Mouse (Mus musculus) hematopoietic multipotent progenitor cell, adult 10-12 weeks (in vitro differentiated cells): ENCODE measurements around the gene Kdm5a. TPM values are rescaled to one million over a fixed set of nuclear protein-coding genes. Genes with fewer than 3 reads are reported as not detected.

Experiments used
- polyA plus RNA-seq: library from polyadenylated mRNA; stranded (reverse); fragments of >175 nt; gene quantifications from 2 replicates; pipeline ENCODE4 v1.2.3, GENCODE M21; 2012; ENCODE audit warnings: low replicate concordance

Gene Kdm5a
- 27.3 and 41.3 TPM in 2 replicates for polyA plus RNA-seq

DNA sequence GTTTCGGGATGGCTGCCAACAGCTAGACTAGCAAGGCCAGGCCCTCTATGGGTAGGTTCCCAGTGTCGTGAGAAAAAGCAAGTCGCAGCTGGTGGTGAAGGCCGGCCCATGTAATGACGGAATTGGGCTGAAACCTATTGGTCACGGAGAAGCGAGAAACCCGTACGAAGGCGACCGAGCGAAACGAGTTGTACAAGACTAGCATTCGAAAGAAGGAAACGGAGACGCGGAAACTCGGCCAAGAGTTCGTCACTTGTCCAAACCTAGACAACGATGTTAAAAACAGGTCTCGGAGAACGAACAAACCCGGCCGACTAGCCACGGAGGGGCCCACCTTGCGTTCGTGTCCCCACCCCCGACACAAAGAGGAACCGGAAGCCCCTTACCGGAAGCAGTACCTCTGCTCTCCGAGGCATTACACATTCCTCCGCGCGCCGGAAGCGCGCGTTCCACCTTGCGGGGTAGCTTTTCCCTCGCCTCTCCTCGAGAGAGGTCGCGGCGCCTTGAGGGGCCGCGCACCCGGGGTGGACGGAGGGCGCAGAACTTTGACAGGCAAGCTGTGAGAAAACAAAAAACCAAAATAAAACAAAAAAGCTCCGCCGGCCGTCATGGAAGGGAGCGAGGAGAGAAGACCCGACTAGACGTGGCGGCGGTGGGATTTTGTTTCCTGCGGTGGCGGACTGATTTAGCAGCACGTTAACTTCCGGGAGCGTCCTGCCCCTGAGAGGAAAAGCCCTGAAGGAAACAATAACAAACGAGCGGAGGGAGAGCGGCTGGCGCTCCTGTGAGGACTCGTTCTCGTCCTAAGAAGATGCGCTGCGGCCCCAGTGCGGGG is at the start of gene Kdm5a, which contains the start of gene Ccdc77:
Kdm5a (plus strand) TSS at position 437 of the 835 bp plus-strand sequence.
Ccdc77 (minus strand) TSS at position 687 of the 835 bp plus-strand sequence.

DNA sequence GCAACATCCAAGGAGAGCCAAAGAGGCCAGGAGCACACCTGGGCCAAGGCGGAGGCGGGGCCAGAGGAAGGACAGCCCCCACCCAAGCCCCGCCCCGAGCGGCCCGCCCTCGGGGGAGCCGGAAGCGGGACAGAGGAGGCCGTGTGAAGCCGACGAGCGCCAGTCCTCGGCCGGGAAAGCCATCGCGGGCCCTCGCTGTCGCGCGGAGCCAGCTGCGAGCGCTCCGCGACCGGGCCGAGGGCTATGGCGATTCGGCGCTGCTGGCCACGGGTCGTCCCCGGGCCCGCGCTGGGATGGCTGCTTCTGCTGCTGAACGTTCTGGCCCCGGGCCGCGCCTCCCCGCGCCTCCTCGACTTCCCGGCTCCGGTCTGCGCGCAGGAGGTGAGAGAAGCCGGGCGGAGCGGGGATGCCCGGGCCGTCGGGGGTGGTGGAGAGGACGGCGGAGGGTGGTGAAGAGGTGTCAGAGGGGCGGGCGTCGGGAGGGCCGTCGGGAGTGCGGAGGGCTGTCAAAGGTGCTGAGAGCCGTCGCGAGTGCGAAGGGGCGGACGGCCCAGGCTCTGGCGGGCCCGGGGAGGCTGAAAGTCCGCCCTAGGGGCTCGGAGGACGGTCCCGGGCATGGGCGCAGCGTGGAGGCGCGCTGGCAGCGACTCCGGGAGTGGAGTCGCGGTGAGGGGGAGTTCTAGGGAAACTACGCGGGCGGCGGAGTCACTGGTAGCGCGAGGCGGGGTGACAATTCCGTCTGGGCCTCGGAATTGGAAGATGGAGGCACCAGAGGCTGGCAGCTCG is 99.4 kb downstream of the Kdm5a start, which contains the start of gene Il17ra:
Il17ra (plus strand) TSS at position 162 of the 786 bp plus-strand sequence.

GRCm38 (mm10) chr6:120493374-120494181 is 129.7 kb downstream of the Kdm5a start, which contains the start of gene Tmem121b:
Gene Tmem121b (minus strand): TSS chr6:120493807.

Other genes with a start within 250 kb of the Kdm5a start
- not detected in 2 replicates for gene D330020A13Rik, start 69.8 kb upstream of the Kdm5a start, polyA plus RNA-seq
- gene B4galnt3, start 69.6 kb upstream of the Kdm5a start, polyA plus RNA-seq = 0.05 and 0.06 TPM in 2 replicates
- gene Ccdc77, start 250 bp downstream of the Kdm5a start, polyA plus RNA-seq = 2.0 and 3.2 TPM in 2 replicates
- 90.4 and 175 TPM in 2 replicates for gene Il17ra, start 99.1 kb downstream of the Kdm5a start, polyA plus RNA-seq
- 0.63 and 2.0 TPM in 2 replicates for gene Tmem121b, start 129.7 kb downstream of the Kdm5a start, polyA plus RNA-seq
- 12.1 and 13.4 TPM in 2 replicates for gene Hdhd5, start 167.2 kb downstream of the Kdm5a start, polyA plus RNA-seq